Mouse (Mus musculus) intestine, embryonic 15.5 days (tissue): ENCODE results near the gene Cfap52. TPM values are rescaled to one million over a fixed set of nuclear protein-coding genes. Genes with fewer than 3 reads are reported as not detected.

Source experiments
- ATAC-seq: fragments of 200-750 bp; cut with Nextera tagmentation; 2 replicates; pipeline ENCODE4 v1.8.0; 2017; ENCODE audit warnings: moderate TSS enrichment, moderate library complexity
- H3K27ac ChIP-seq: fragments of 300-500 bp; sonication (generic); 2 replicates; pipeline ENCODE4 v1.5.1; 2015; ENCODE audit warnings: mild to moderate bottlenecking, inconsistent platforms
- H3K27me3 ChIP-seq: fragments of 300-500 bp; sonication (generic); replicated peaks from 2 replicates; pipeline ENCODE4 v1.6.1; 2015; ENCODE audit warnings: inconsistent platforms
- H3K36me3 ChIP-seq: fragments of 300-500 bp; sonication (generic); 2 replicates; pipeline ENCODE4 v1.6.1; 2015; ENCODE audit warnings: inconsistent platforms
- H3K4me1 ChIP-seq: fragments of 300-500 bp; sonication (generic); replicated peaks from 2 replicates; pipeline ENCODE4 v1.6.1; 2015; ENCODE audit warnings: inconsistent platforms
- H3K4me2 ChIP-seq: fragments of 300-500 bp; sonication (generic); replicated peaks from 2 replicates; pipeline ENCODE4 v1.6.1; 2015; ENCODE audit warnings: mild to moderate bottlenecking, inconsistent platforms
- H3K4me3 ChIP-seq: fragments of 300-500 bp; sonication (generic); replicated peaks from 2 replicates; pipeline ENCODE4 v1.5.1; 2015; ENCODE audit warnings: inconsistent platforms
- H3K9ac ChIP-seq: fragments of 300-500 bp; sonication (generic); 2 replicates; pipeline ENCODE4 v1.6.1; 2015; ENCODE audit warnings: inconsistent platforms
- H3K9me3 ChIP-seq: fragments of 300-500 bp; sonication (generic); 2 replicates; pipeline ENCODE4 v1.6.1; 2016; ENCODE audit warnings: inconsistent platforms
- WGBS: fragments of 180-500 bp; shearing (Covaris S2); methylation state at CpG from one replicate; pipeline ENCODE4 v1.1.7; 2015; 5-methylcytosine and 5-hydroxymethylcytosine counted together
- polyA plus RNA-seq: library from polyadenylated mRNA; unstranded; fragments of >200 nt; fragmentation: Nextera tagmentation; extraction: Ambion mirVana; gene quantifications from 2 replicates; pipeline ENCODE4 v1.2.1, GENCODE M21; 2015

The Cfap52 gene
- polyA plus RNA-seq, 1 experiment from 2014 or later: 1.1 TPM

DNA sequence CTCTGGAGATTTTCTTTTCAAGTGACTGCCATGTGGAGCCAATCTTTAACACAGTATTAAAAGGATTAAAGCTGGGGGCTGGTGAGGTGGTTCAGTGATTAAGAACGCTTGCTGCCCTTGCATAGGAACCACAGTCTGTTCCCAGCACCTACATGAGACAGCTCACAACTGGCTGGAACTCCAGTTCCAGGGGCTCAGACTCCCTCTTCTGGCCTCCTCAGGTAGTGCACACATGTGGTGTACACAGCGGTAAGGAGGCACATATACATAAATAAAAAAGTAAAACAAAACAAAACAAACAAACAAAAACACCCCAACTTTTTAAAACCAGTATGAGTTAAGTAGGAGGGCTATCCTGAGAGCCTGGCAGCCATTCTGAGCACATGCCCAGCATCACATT is 79.5 kb downstream of the Cfap52 start:
- no peak overlapping the region for H3K27ac ChIP-seq
- WGBS: 92% methylated on average over 2 of the region's 2 CpGs
- no peak overlapping the region for H3K4me3 ChIP-seq
- H3K9me3 ChIP-seq: no peaks in the 10 kb centered on the region
- no peak overlapping the region for H3K4me2 ChIP-seq
- H3K4me1 ChIP-seq: no peaks in the 10 kb centered on the region
- ATAC-seq: no peak
- no peak overlapping the region for H3K9ac ChIP-seq
- no peaks in the 10 kb centered on the region for H3K27me3 ChIP-seq
- H3K36me3 ChIP-seq: no peaks in the 10 kb centered on the region

Other genes starting within 250 kb of the Cfap52 start
- 4.0 and 4.2 TPM in 2 replicates for gene Glp2r, start 194.5 kb downstream of the Cfap52 start, polyA plus RNA-seq
- gene Gsg1l2, start 191.0 kb downstream of the Cfap52 start, polyA plus RNA-seq: 0.24 TPM in 1 of 2 replicates, not detected in the other
- 0.16 TPM in 1 of 2 replicates, not detected in the other for gene Dhrs7c, start 167.5 kb downstream of the Cfap52 start, polyA plus RNA-seq
- 5.2 and 5.4 TPM in 2 replicates for gene Usp43, start 43.5 kb downstream of the Cfap52 start, polyA plus RNA-seq
- 51.8 and 59.7 TPM in 2 replicates for gene Stx8, start 542 bp upstream of the Cfap52 start, polyA plus RNA-seq